Mouse (Mus musculus) G1E (cell line): ENCODE measurements at regions not wholly inside any gene's neighbourhood (a gene's known extent, or its start where the extent isn't known, plus 50 kb on each side); places are given as distances from the start of the nearest gene placed in this dataset.

Source experiments
- ATAC-seq: 2 replicates; pipeline ENCODE4 v1.8.0; 2016; ENCODE audit warnings: mild to moderate bottlenecking; ENCODE audit not compliant: insufficient number of reproducible peaks, poor library complexity, low FRiP score, severe bottlenecking; ENCODE audit errors: extremely low read depth
- DNase-seq: peaks from one replicate; pipeline ENCODE4 v3.0.0; 2012; ENCODE audit warnings: low spot score
- H3K27me3 ChIP-seq: 2 replicates; pipeline ENCODE4 v1.6.1; 2012; ENCODE audit warnings: mild to moderate bottlenecking, low read length, inconsistent platforms; ENCODE audit not compliant: insufficient read depth
- H3K36me3 ChIP-seq: replicated peaks from 2 replicates; pipeline ENCODE3; 2012; ENCODE audit warnings: mild to moderate bottlenecking, inconsistent platforms
- H3K4me1 ChIP-seq: 2 replicates; pipeline ENCODE4 v1.6.1; 2012; ENCODE audit warnings: low read depth, low read length, inconsistent platforms, mixed read lengths; ENCODE audit not compliant: insufficient read depth
- H3K4me3 ChIP-seq: 2 replicates; pipeline ENCODE4 v1.5.1; 2012; ENCODE audit warnings: low read depth, mild to moderate bottlenecking, inconsistent platforms, low read length, moderate library complexity, mixed read lengths
- H3K9me3 ChIP-seq: replicated peaks from 2 replicates; pipeline ENCODE4 v1.6.1; 2012; ENCODE audit warnings: inconsistent platforms
- CTCF ChIP-seq: IDR thresholded peaks from 2 replicates; pipeline ENCODE4 v1.5.1; 2012; ENCODE audit warnings: low read depth, low read length, inconsistent platforms, mixed read lengths
- GATA1 ChIP-seq: IDR thresholded peaks from 2 replicates; pipeline ENCODE4 v1.6.1; 2012; ENCODE audit warnings: borderline replicate concordance, low read length, inconsistent platforms, mixed read lengths
- GATA2 ChIP-seq: IDR thresholded peaks from 2 replicates; pipeline ENCODE4 v1.6.1; 2012; ENCODE audit warnings: low read depth, low read length, inconsistent platforms, borderline replicate concordance
- POLR2AphosphoS5 ChIP-seq: IDR thresholded peaks from 2 replicates; pipeline ENCODE4 v1.6.1; 2012; ENCODE audit warnings: low read depth, low read length, inconsistent platforms; ENCODE audit not compliant: insufficient replicate concordance
- TAL1 ChIP-seq: conservative IDR thresholded peaks from 2 replicates; pipeline ENCODE4 v1.6.1; 2012; ENCODE audit warnings: low read depth, low read length, inconsistent platforms, mixed read lengths

GRCm38 (mm10) chr4:94437717-94438435 is 118.5 kb upstream of the Gm10306 start:
- Histone ChIP-seq H3K27me3 (no peaks in the 10 kb centered on the region), H3K4me3 (peak overlapping the region; percentile 52; the same call in 1 of the 2 replicates), H3K4me1 (peaks cover 46% of the 10 kb centered on the region), H3K36me3 (no peaks in the 10 kb centered on the region), H3K9me3 (no peaks in the 10 kb centered on the region)
- ATAC-seq (peak; percentile 85), DNase-seq (peak; percentile 25)
- TF ChIP-seq GATA2 (peak; percentile 85; the same call in 1 of the 2 replicates), CTCF (no peak), TAL1 (peak; percentile 75)

- ATAC-seq (no peak), DNase-seq (no peak)
- Histone ChIP-seq H3K9me3 (0 out of 2 replicates have a peak, but pooled peaks cover 2% of the 10 kb centered on the region), H3K36me3 (no peaks in the 10 kb centered on the region), H3K27me3 (no peaks in the 10 kb centered on the region), H3K4me1 (peaks cover 43% of the 10 kb centered on the region), H3K4me3 (no peak overlapping the region)
- no peak for TF ChIP-seq POLR2AphosphoS5
These were observed 117.0 kb upstream of the Gm10306 start for GRCm38 (mm10) chr4:94439159-94439836.

- DNase-seq (no peak), ATAC-seq (no peak)
These were observed 109.7 kb upstream of the Gm10306 start for GRCm38 (mm10) chr4:94446604-94447003.

More at GRCm38 (mm10) chr4:94446604-94447003, 109.7 kb upstream of the Gm10306 start:
- H3K9me3 ChIP-seq: 0 out of 2 replicates have a peak, but pooled peaks cover 6% of the 10 kb centered on the region
- H3K27me3 ChIP-seq: no peaks in the 10 kb centered on the region
- no peaks in the 10 kb centered on the region for H3K36me3 ChIP-seq
- H3K4me3 ChIP-seq: no peak overlapping the region
- TF ChIP-seq GATA1 (no peak), TAL1 (no peak), CTCF (no peak), GATA2 (no peak), POLR2AphosphoS5 (no peak)
- peaks cover 25% of the 10 kb centered on the region for H3K4me1 ChIP-seq
